Mouse (Mus musculus) gastrocnemius, postnatal 36 days (tissue): ENCODE results near the gene Acyp1. TPM values are rescaled to one million over a fixed set of nuclear protein-coding genes. Genes with fewer than 3 reads are reported as not detected.
"Not testable (repeated sequence)": the region's sequence is repeated elsewhere in the genome, so short reads cannot be mapped to it uniquely, and the experiment has no call there.

Source experiments
- DNase-seq, 2 experiments: peaks; one replicate each; pipeline ENCODE4 v3.0.0; 2022
- intact Hi-C: fragments of 180-260 bp; cut with DNase I; formaldehyde crosslinking; loops from one replicate; pipeline ENCODE4 v1.15.1; 2025
- total RNA-seq, 2 experiments: library from RNA; stranded (reverse); gene quantifications; 2 replicates each; pipeline ENCODE4 v1.2.3; 2021

Acyp1 gene
- total RNA-seq, 2 experiments from 2014 or later, result 38.0 to 38.6 TPM

- peak; percentile 82 to 91 for DNase-seq
- intact Hi-C loops, result loop anchor here (5.0 kb wide), 1 partner anchor 121 kb away; no protein-coding TSS in a partner anchor
Measured at GRCm38 (mm10) chr12:85288486-85289156, 383 bp upstream of the Acyp1 start, which contains the start of gene Zc2hc1c. TSS of gene Zc2hc1c (plus strand) at chr12:85288591.

GRCm38 (mm10) chr12:85286941-85287340 lies 1.3 kb downstream of the Acyp1 start:
- intact Hi-C loops, result loop anchor here (5.0 kb wide), 1 partner anchor 120 kb away; no protein-coding TSS in a partner anchor
- DNase-seq, result no peak

GRCm38 (mm10) chr12:85284996-85285395 lies 3.2 kb downstream of the Acyp1 start:
- intact Hi-C loops, result loop anchor here (5.0 kb wide), 1 partner anchor 118 kb away; no protein-coding TSS in a partner anchor
- no peak for DNase-seq

- intact Hi-C loops, result no loop called here
- no peak for DNase-seq
Measured at GRCm38 (mm10) chr12:85284331-85284730, 3.9 kb downstream of the Acyp1 start.

- DNase-seq, intact Hi-C loops: not testable (repeated sequence)
Measured at GRCm38 (mm10) chr12:85281756-85282155, 6.5 kb downstream of the Acyp1 start.

- intact Hi-C loops, result no loop called here
- DNase-seq, result no peak
Measured at GRCm38 (mm10) chr12:85280845-85281651, 7.2 kb downstream of the Acyp1 start.

GRCm38 (mm10) chr12:85280105-85280844 lies 8.0 kb downstream of the Acyp1 start:
- intact Hi-C loops, result no loop called here
- DNase-seq, result peak; percentile 95 to 98

- DNase-seq, result no peak
- intact Hi-C loops, result no loop called here
Measured at GRCm38 (mm10) chr12:85279396-85280080, 8.7 kb downstream of the Acyp1 start.

GRCm38 (mm10) chr12:85278919-85279318 lies 9.3 kb downstream of the Acyp1 start:
- no peak for DNase-seq
- intact Hi-C loops, result no loop called here

- intact Hi-C loops, result no loop called here
- DNase-seq, result no peak
Measured at GRCm38 (mm10) chr12:85276273-85276672, 12.0 kb downstream of the Acyp1 start.

GRCm38 (mm10) chr12:85273508-85273907 lies 14.7 kb downstream of the Acyp1 start:
- intact Hi-C loops, result no loop called here
- no peak for DNase-seq

GRCm38 (mm10) chr12:85271843-85272206 lies 16.4 kb downstream of the Acyp1 start:
- intact Hi-C loops, result no loop called here
- DNase-seq, result no peak

- intact Hi-C loops, result no loop called here
- DNase-seq, result no peak
Measured at GRCm38 (mm10) chr12:85271132-85271842, 17.0 kb downstream of the Acyp1 start.

- intact Hi-C loops, result no loop called here
Measured at GRCm38 (mm10) chr12:85270319-85270718, 17.9 kb downstream of the Acyp1 start, which contains the start of gene Mlh3. TSS of gene Mlh3 (minus strand) at chr12:85270599.

GRCm38 (mm10) chr12:85269821-85270220 lies 18.4 kb downstream of the Acyp1 start:
- intact Hi-C loops, result no loop called here
- no peak for DNase-seq

More at GRCm38 (mm10) chr12:85270319-85270718, 17.9 kb downstream of the Acyp1 start, which contains the start of gene Mlh3:
- peak; percentile 67 to 70 for DNase-seq

- intact Hi-C loops, result no loop called here
- DNase-seq, result no peak
Measured at GRCm38 (mm10) chr12:85266248-85266647, 22.0 kb downstream of the Acyp1 start.

GRCm38 (mm10) chr12:85264940-85265339 lies 23.3 kb downstream of the Acyp1 start:
- DNase-seq, result no peak
- intact Hi-C loops, result no loop called here

GRCm38 (mm10) chr12:85264531-85264930 lies 23.7 kb downstream of the Acyp1 start:
- intact Hi-C loops, result no loop called here
- no peak for DNase-seq

GRCm38 (mm10) chr12:85263190-85263589 lies 25.0 kb downstream of the Acyp1 start:
- intact Hi-C loops, result no loop called here

More at GRCm38 (mm10) chr12:85263190-85263589, 25.0 kb downstream of the Acyp1 start:
- no peak for DNase-seq
